Mouse (Mus musculus) urinary bladder, postnatal 25 days (tissue): Measurements from ENCODE around the gene Hnf4a.

Experiments
- DNase-seq: peaks from one replicate; pipeline ENCODE4 v3.0.0; 2022; ENCODE audit warnings: low spot score

The Hnf4a gene

DNA sequence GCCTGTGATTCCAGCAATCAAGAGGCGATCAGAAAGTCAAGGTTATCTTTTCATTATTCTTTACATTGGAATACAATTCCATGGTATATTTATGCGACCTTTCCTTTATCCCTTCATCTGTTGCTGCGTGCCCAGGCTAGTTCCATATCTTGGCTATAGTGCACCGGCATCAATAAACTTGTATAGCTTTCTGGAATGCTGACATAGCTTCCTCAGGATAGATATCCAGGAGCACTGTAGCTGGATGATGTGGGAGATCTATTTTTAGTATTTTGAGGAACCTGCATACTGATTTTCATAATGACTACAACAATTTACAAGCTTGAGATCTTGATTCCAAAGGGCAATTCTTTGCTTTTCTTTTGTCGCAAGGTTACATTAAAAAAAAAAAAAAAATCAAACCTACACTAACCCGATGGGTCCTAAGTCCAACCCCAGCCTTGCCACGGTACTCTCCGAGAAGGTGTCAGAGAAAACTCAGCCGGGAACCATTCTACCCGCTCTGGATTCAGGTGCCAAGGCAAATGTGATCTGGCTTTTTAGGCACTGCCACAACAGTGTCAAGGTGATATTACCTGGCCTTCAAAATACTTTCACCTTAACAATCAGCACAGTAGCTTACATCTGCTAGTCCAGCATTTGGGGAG is 87.2 kb downstream of the Hnf4a start:
- DNase-seq: no peak

DNA sequence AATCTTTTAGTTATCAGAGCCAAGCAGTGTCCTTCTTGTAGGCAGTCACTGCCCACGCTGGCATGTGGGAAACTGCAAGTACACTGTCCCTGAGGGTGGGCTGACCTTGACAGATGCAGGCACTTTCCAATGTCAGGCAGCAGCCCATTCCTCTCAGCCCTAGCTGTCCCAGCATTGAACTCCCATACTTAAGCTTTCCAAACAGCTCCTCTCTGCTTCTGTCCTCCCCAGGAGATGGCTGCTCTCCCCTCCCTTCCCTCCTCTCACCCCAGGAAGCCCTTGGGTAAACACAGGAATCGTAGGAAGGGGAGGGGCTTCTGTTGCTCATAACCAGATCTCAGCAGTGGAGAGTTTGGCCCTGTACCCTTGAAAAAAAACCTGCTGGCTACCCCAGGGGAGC is 88.5 kb downstream of the Hnf4a start:
- no peak for DNase-seq

DNA sequence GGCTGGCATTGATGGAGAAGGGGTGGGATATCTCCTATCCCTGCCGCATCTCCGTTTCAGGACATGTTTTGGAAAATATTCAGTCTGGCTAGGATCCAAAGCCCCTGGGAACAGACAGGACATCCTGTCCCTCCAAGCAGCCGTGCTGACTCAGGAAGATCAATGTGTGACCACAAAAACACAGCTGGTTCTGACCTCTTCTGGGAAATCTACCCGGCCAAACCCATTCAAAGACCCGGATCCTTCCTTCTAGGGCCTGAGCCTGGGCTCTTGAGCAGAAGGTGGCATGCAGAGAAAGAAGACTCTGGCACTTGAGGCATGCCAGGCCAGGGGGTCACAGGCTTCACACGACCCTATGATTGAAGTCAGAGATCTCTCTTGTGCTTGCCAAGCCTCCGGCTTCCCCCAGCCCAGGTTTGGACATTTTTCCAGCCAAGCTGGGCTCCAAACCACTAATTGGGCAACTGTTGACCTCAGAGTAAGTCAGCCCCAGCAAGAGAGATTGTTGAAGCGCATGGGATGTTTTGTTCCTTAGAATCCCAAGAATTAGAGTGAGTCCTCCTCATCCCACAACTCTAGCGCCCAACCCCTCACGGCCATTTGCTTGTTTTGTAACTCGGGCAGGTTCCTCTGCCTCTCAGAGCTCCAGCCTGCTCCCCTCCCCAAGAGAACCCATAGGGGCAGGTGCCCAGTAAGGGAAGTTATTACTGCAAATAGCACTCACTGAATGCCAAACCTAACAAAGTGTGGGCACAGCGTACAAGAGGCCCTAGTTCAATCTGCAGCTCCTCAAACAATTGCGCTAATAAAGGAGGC is 89.7 kb downstream of the Hnf4a start:
- no peak for DNase-seq

DNA sequence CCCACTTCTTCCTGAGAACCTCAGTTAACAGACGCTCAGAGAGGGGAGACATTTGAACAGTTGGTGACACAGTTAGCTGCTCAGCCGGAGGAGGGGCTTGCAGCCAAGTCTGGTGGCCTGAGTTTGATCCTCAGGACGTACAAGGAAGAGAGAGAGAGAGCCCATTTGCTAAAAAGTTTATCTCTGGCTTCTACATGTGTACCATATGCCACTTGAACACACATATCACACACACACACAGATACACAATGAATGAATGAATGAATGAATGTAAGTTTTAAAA is 90.2 kb downstream of the Hnf4a start:
- DNase-seq: no peak

DNA sequence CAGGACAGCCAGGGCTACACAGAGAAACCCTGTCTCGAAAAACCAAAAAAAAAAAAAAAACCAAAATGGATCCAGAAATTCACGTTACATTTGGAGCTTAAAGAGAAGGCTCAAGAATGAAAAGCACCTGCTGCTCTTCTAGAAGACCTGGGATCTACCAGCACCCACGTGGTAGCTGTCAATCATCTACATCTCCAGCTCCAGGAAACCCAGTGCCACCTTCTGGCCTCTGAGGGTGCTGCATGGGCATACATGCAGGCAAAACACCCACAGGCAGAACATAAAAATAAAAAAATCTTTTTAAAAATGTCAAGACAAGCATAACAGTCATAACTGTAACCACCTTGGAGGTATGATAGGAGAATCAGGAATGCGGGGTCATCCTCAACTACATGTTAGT is 91.1 kb downstream of the Hnf4a start:
- peak; percentile 35 for DNase-seq

DNA sequence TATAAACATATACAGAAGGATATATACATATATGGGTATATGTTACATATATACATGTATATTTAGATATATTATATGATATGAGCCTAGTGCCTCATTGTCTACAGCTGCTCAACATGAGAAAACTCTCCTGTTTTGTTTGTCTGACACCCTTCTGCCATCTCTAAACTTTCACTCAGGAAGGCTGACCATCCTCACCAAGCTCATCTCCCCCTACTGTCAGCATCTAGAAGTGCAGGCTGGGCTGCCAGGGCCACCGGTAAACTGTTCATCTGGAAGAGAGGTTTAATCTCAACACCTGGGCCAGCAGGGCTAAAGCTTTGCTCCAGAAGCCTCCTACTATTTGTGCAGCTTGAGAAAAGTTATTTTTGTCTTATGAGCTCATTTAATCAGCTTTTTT is 92.6 kb downstream of the Hnf4a start:
- peak; percentile 61 for DNase-seq

DNA sequence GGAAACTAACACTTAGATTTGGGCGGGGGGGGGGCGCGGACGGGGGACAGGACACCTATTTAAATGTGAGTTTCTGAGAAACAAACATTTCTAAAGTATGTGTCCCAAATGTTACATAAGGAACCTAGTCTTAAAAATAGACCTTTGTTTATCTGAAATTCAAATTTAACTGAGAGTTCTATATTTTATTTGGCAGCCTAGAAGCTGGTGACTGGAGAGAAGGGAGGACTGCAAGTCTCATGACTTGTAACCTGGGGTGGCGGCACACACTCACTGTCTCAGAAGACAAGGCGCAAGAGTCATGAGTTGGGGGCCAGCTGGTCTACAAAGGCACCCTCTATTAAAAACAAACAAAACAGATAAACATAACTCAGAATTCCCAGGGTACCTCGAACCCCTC is 94.5 kb downstream of the Hnf4a start:
- no peak for DNase-seq

DNA sequence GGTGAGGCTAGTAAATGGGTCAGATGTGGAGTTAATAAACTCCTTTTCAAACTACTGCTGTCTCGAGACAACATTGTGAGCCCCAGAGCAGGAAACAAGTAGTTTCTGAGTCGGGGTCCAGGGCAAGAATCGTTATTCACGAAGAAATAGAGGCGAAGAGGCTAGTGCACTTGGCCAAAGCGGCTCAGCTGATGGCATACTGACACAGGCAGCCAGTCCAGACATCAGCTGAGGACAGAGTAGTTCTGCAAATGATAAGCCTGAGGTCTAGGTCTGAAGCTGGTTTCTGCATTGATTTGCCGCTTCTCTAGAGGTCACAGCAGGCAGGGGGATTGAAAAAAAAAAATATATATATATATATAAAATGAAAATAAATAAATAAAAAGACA is 95.1 kb downstream of the Hnf4a start:
- no peak for DNase-seq

DNA sequence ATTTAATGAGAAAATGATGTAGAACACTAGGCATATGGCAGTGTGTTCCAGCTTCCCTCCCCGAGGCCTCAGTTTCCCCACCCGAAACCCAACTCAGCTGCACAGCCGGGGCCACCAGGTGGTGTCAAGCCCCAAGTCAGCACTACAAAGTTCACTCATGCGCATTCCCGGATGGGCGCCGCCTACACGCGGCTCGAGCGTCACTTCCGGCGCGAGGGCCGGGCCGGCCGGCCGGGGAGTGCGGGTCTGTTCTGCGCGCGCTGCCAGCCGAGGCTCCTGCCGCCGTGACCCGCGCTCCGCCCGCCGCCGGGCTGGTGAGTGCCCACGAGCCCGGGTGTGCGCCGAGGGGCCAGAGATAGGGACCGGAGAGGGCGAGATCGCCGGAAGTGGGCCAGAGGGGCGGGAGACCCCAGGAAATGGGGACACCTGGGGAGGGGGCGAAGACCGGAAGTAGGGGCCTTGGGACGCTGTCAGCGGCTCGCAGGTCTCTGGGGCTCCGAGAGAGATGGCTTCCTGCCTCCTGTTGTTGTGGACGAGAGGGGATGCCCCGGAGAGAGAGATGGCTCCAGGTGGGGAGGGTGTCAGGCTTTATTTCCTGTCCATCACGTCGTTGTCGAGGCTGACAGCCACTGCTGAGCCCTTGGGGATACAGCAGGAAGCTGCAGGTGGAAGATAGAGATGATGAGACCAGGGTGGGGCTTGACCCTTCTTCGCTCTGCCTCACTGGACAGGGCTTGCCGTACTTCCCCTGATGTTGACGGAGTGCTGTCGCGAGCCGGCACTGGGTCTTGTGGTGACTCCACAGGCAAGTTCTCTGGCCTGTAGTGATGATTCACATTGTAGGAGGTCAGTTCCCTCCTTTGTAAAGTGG is 95.7 kb downstream of the Hnf4a start, which contains the start of gene Ttpal:
Ttpal (plus strand) TSS at position 214 of the 871 bp plus-strand sequence.
- DNase-seq: peak; percentile 87

DNA sequence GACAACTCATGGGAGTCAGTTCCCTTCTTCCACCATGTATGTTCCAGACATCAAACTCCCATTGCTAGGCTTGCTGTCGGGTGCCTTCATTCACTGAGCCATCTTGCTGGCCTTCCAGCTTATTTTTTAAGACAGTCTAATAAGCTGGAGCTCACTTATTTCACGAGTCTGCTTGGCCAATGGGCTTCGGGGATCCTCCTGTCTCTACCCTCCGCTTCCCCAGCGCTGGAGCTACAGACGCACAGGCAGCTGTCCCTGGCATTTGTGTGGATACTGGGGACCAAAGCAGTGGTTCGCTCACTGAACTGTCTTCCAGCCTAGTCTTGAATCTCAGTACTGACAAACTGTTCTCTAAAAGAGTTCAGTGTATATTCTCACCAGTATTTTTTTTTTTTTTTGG is 99.6 kb downstream of the Hnf4a start:
- DNase-seq: no peak

DNA sequence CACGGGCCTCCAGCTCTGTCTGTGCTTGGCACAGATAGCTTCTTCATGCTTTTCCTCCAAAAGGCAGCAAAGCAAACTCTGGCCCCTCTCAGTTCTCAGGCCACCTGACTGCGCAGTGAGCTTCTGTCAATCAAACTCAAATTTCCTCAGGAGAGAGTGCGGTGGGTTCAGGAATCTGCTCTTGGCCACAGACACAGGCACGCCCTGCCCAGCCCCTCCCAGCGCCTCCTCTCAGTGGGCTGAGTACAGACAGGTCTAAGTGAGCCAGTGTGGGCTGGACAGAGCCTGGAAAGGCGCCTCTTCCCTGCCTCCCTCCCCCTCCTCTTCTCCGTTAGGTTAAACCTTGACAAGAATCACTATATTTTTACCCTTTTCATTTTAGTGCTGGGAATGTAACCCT is 101.4 kb downstream of the Hnf4a start:
- no peak for DNase-seq

DNA sequence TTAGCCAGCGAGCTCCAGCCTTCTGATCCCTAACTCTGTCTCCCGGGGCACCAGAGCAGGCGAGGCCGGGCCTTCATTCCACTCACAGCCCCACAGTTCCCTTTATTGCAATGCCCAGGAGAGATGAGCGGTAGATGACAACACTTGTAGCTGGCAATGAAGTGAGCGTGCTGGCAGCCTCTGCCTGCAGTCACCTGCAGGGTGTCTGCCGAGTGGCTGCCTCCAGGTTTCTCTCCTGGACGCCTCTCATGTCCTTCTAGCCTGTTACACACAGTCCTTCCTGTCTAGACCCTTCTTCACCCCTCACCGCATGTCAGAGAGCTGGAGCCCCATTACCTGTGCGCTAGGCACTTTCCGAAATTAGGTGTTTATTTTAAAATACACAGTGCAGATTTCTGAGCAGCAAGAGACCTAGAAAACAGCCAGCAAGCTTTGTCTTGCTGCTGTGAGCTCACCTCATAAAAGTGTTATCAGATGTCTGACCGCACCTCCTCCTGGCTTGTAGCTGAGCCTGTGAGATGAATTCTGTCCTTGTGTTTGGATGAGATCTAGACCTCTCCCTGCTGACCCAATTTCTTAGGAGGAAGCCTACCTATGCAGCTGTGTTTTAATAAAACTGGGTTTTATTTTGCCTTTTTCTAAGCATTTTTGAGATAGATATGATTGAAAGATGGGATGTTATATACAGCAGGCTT is 102.8 kb downstream of the Hnf4a start:
- no peak for DNase-seq

DNA sequence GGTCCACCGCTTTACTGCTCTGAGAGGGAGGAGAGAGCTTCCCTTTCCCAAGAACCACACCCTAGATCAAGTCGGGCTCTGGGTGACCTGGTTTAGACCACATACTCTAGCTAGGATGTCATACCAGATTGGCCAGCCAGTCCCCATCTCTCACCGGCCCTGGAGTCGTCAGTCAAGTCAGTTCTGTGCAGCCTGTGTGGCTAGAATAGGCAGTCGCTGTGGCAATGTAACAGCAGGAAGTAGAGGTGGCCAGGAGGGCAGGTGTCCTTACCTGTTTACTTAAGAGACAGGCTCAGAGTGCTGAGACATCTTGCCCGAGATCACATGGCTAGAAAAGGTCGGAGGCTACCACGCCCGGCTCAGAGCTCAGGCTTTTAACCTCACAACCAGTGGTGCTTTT is 104.6 kb downstream of the Hnf4a start:
- peak; percentile 49 for DNase-seq

DNA sequence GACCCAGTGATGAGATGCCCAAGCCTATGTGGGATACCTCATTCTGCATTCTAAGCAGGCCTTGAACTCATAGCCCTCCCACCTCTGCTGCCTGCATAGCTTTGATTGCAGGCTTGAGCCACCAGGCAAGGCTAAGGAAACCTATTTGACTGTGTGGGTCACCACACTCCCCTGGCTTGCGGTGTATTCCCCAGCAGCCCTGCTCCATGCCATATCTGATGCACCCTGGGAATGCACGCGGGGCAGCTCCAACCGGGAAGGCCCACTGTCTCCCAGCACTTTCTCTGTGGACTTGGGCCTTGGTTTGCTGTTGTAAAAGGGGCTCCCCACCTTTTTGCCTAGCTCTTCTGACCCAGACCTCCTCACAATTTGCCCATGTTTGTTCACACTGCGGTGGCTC is 106.6 kb downstream of the Hnf4a start:
- no peak for DNase-seq

DNA sequence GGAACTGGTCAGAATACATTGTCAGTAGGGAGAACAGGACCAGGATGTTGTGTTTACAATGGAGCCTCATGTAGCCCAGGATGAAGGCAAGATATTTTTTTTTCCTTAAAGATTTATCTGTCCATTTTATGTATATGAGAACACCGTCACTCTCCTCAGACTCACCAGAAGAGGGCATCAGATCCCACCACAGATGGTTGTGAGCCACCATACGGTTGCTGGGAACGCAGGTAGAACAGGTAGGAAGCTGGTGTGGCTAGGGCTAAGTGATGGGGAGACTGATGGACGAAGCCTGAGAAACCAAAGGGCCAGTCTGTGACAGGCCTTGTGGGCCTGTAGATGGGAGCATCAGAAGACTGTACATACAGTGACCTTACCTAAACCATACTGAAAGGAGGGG is 107.4 kb downstream of the Hnf4a start:
- no peak for DNase-seq

DNA sequence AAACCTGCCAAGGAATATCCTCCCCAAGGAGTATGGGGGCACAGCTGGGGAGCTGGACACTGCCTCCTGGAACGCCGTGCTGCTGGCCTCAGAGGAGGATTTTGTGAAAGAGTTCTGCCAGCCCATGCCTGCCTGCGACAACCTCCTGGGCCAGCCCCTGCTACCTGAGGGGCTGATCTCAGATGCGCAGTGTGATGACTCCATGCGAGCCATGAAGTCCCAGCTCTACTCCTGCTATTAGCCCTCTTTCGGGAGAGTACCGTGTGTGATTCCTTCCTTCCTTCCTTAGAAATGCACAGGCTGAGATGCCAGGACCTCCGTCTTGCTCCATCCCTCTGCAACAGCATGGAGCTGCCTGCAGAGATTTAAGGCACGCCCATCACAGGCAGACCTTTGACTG is 108.8 kb downstream of the Hnf4a start:
- no peak for DNase-seq

DNA sequence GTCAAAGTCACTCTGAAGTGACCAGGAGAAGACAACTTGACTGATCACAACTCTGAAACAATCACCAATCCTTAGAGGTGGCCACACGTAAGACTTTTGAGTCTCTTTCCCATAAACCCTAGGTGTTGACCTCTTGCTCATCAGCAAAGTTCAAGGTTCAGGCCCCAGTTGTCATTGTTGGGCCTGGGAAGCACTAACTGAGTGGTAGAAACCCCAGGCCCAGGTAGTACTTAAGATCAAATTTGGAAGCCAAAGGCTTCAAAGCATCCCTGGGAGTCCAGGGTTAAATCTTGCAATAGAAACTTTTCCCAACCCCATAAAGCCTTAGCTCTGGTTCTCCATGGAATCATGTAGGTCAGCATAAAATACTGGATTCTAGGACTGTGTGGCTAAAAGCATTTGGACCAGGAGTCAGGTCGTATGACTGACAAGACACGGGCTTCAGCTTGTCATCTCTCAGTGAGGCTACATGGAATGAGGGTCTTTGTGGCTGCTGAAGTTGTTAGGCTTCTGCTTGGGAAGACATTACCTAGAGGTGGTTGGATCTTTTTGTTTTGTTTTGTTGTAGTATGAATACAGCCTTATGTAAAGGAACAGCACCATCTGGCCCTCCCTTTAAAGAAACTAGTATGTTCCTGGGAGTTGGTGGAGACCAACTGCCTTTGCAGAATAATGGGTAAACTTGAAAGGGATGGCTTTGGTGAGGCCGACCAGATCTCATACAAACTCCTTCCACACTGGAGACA is 109.5 kb downstream of the Hnf4a start:
- DNase-seq: no peak

DNA sequence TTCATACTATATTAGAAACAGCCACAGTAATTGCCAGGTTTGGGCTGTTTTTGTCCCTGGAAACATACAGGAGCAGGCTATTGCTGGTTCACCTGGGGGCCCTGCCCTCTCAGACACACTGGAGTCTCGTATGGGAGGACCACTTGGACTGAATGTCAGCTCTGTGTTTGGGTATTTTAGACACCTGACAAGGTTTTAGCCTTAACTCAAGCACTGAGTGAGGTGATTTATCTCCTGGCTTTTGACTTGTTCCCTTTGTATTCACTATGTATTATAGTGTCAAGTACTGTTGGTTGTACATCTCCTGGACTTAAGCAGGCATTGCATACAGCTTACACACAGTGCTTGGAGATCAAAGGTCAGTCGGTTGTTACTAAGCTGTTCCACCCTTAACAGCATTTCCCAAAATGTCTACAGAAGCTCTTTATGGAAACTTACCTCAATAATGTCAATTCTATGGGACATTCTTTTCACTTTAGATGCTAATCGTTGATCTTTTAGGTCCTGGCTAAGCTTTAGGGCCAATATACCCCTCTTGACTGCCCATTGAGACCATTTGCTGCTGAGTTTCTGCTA is 110.1 kb downstream of the Hnf4a start:
- DNase-seq: no peak

DNA sequence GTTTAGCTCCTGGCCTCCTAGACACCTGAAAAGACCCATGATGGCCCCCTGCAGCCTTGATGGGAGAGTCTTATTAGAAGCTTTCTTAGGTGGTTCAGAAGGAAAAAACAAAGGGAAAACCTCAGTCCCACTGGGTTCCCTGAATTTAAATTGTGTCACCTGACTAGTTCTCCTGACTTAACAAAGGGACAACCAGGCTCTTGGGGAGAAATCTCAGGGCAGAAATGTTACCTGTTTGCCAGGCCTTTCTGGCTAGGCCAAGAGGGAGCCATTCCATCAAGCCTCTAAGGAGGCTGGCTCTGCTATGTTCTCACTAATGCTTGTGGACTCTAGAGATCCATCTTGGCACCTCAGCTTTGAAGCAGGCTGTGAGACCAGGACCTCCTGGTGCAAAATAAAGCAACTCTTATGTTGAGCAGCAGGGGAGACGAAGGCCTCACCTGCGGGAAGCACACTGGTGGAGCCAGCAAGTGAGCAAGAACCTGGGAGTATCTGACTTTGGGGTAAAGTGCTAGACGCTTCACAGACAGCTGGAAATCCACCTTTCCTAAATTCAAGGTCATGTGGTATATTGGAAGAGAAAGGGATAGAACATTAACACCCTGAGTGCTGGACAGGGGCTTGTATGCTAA is 110.7 kb downstream of the Hnf4a start:
- no peak for DNase-seq

DNA sequence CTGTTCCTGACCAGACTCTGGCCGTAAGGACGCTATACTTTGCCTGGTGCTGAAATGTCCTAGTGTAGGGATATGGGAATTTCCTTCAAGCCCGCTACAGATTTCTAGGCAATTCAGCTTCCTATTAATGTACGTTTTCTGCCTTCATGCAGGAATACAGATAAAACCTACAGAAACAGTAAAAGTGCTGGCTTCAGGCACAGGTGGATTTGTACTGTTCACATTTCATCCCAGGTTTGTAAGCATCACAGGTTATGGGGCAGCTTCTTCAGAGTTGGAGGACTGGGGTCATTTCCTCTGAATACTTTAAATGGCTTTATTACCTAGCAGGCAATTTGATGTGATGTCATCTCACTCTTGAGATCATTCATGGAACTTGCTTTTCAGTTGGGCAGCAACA is 111.3 kb downstream of the Hnf4a start:
- DNase-seq: no peak

DNA sequence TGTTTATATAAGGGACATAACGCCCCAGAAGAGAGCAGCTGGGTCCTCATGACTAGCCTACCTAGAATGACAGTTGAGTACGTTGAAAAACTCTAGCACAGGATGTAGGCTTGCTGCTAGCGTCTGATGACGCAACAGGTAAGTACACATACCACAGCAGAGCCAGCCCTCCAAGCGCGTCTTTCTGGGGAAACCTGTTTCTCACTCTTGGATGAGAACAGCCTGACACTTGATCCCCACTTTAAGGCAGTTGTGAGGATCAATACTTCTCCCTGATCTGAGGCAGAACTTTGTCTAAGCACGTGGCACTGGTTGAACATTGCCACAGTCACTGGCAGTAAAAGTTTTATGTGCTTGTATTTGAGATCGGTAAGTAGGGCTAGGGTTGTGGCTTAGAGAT is 113.8 kb downstream of the Hnf4a start:
- DNase-seq: no peak
